Mouse (Mus musculus) forebrain, embryonic 16.5 days (tissue): ENCODE measurements around the gene Gamt. TPM values are rescaled to one million over a fixed set of nuclear protein-coding genes. Genes with fewer than 3 reads are reported as not detected.

Experiments used
- ATAC-seq: fragments of 200-750 bp; cut with Nextera tagmentation; 2 replicates; pipeline ENCODE4 v1.8.0; 2017; ENCODE audit warnings: mild to moderate bottlenecking, moderate library complexity
- H3K27ac ChIP-seq: fragments of 300-500 bp; sonication (generic); 2 replicates; pipeline ENCODE4 v1.5.1; 2014; ENCODE audit warnings: low read length, control low read depth
- H3K27me3 ChIP-seq: fragments of 300-500 bp; sonication (generic); replicated peaks from 2 replicates; pipeline ENCODE4 v1.6.1; 2014; ENCODE audit warnings: low read length; ENCODE audit not compliant: control insufficient read depth, insufficient read depth
- H3K36me3 ChIP-seq: fragments of 300-500 bp; sonication (generic); 2 replicates; pipeline ENCODE4 v1.6.1; 2014; ENCODE audit not compliant: control insufficient read depth, insufficient read depth
- H3K4me1 ChIP-seq: fragments of 300-500 bp; sonication (generic); replicated peaks from 2 replicates; pipeline ENCODE4 v1.6.1; 2014; ENCODE audit warnings: low read length; ENCODE audit not compliant: control insufficient read depth, insufficient read depth
- H3K4me2 ChIP-seq: fragments of 300-500 bp; sonication (generic); 2 replicates; pipeline ENCODE4 v1.6.1; 2014; ENCODE audit warnings: mild to moderate bottlenecking, low read length, control low read depth
- H3K4me3 ChIP-seq: fragments of 300-500 bp; sonication (generic); replicated peaks from 2 replicates; pipeline ENCODE4 v1.5.1; 2014; ENCODE audit warnings: mild to moderate bottlenecking, low read length, control low read depth
- H3K9ac ChIP-seq: fragments of 300-500 bp; sonication (generic); replicated peaks from 2 replicates; pipeline ENCODE4 v1.6.1; 2014; ENCODE audit warnings: low read depth, low read length, control low read depth
- H3K9me3 ChIP-seq: fragments of 300-500 bp; sonication (generic); 2 replicates; pipeline ENCODE4 v1.6.1; 2016; ENCODE audit warnings: low read length; ENCODE audit not compliant: control insufficient read depth
- WGBS: fragments of 180-500 bp; shearing (Covaris S2); extraction: QIAGEN DNeasy Blood & Tissue Kit; methylation state at CpG from one replicate; pipeline ENCODE4 v1.1.7; 2014; 5-methylcytosine and 5-hydroxymethylcytosine counted together
- polyA plus RNA-seq: library from polyadenylated mRNA; unstranded; fragments of >200 nt; fragmentation: Nextera tagmentation; extraction: Ambion mirVana; gene quantifications from 2 replicates; pipeline ENCODE4 v1.2.1, GENCODE M21; 2015

The Gamt gene
- polyA plus RNA-seq, 1 experiment from 2014 or later: 22.7 TPM

DNA sequence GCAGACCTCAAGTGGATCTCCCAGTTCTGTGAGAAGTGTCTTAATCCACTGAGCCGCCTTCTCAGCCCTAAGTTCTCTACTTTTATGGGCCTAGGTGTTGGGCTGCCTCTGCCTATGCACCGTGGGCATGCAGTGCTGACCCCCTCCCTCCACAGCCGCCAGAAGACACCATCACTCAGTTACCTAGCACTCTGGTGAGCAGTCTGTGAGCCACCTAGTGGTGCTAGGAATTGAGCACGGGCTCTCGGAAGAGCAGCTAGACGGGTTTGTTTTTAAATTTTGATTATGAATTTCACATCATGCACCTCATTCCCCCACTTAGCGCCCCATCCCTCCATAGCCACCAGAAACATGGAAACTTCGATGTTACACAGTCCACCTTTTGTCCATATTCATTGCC is 27.8 kb upstream of the Gamt start:
- peaks cover 23% of the 10 kb centered on the region for H3K36me3 ChIP-seq
- WGBS: 75% methylated on average over 8 of the region's 8 CpGs
- no peaks in the 10 kb centered on the region for H3K9me3 ChIP-seq
- peaks cover 12% of the 10 kb centered on the region for H3K4me1 ChIP-seq
- no peak overlapping the region for H3K4me3 ChIP-seq
- H3K9ac ChIP-seq: no peak overlapping the region
- no peak overlapping the region for H3K27ac ChIP-seq
- no peak overlapping the region for H3K4me2 ChIP-seq
- ATAC-seq: no peak
- H3K27me3 ChIP-seq: no peaks in the 10 kb centered on the region

DNA sequence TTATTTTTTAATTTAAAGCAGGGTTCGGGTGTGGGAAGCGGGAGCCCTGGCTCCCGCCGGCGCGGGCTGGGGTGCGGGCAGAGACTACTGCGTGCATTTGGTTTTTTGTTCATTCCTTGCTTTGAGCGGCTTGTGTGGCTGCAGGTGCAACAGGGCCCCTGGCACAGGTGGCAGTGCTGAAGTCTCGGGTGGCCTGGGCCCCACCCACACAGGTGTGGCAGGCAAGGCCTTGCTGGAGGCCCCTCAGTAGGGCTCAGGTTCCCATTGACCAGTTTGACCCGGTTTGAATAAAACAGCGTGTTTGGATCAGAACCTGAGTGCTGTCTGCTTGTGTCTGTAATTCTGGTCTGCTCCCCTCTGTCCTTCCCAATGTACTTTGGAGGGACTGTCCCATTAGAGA is 27.3 kb upstream of the Gamt start:
- Histone ChIP-seq H3K9me3 (no peaks in the 10 kb centered on the region), H3K4me3 (no peak overlapping the region), H3K4me2 (no peak overlapping the region), H3K4me1 (peaks cover 7% of the 10 kb centered on the region), H3K27me3 (no peaks in the 10 kb centered on the region), H3K36me3 (peaks cover 28% of the 10 kb centered on the region), H3K27ac (no peak overlapping the region), H3K9ac (no peak overlapping the region)
- 95% methylated on average over 12 of the region's 12 CpGs for WGBS
- ATAC-seq: no peak

DNA sequence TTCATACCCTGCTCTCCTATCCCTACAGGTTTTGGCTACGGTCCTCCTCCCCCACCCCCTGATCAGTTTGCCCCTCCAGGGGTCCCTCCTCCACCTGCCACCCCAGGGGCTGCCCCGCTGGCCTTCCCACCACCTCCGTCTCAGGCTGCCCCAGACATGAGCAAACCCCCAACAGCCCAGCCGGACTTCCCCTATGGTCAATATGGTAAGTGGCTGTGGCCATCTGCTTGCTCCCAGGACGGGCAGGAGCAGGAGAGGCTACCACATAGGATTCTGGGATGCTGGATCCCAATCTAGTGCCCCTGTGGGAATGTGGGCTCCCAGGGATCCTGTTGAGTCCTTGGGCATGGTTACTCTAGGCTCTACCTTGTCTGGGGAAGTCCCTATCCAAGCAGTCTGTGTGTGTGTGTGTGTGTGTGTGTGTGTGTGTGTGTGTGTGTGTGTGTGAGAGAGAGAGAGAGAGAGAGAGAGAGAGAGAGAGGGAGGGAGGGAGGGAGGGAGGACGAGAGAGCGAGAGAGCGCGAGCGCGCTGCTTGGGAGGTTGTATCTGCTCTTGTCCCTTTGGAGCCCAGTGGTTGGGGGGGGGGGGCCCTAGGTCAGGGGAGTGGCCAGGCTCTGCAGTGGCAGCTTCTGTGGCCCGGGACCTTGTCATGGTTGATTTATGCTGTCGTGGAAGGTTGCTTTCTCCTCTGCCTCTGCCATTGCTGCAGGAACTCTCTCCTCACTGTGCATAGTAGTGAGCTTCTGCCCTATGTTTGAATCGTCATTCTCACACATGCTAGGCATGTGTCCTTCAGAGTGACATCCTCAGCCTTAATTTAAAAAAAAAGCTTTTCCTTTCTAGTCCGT is 24.6 kb upstream of the Gamt start:
- H3K27me3 ChIP-seq: no peaks in the 10 kb centered on the region
- H3K4me3 ChIP-seq: no peak overlapping the region
- H3K36me3 ChIP-seq: peaks cover 32% of the 10 kb centered on the region
- no peaks in the 10 kb centered on the region for H3K4me1 ChIP-seq
- WGBS: 85% methylated on average over 9 of the region's 15 CpGs
- no peak overlapping the region for H3K9ac ChIP-seq
- ATAC-seq: no peak
- no peak overlapping the region for H3K4me2 ChIP-seq
- H3K27ac ChIP-seq: no peak overlapping the region
- no peaks in the 10 kb centered on the region for H3K9me3 ChIP-seq

DNA sequence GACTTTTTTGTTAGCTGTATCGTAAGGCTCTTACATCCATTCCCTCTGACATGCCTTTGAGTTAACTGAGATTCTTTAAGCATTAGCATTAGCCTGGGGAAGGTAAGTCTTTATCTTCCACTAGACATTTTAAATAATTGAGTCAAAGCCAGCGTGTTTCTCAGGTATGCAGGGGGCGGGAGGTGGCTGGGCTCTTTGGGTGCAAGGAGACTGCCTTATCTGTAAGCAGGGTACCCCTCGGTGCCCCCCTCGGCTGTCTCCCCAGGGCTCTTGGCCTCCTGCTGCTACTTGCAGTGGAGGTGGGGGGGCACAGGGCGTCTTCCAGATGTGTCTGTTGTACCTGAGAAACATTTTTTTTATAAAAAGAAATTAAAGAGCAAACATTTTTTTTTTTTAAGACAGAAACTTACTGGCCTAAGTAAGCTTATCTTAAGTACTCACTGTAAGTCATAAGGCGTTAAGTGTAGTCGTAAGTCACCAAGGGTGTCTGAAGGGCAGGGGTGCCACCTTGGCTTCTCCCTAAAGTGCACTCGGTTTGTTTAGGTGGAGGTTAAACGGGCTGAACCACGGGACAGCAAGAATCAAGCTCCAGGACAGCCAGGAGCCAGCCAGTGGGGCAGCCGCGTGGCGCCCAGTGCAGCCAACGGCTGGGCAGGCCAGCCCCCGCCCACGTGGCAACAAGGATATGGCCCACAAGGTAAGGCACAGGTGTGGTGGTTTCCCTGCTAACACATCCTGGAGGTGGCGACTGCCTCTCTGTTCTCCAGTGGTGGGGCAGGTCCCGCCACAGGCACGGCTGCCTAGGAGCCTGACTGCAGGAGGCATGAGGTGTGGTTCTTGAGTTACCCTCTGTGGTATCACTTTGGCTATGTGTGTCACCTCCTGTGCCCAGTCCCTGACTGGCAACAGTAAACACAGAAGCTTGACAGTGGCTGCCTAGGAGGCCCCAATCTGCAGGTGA is 21.9 kb upstream of the Gamt start:
- Histone ChIP-seq H3K27me3 (no peaks in the 10 kb centered on the region), H3K4me2 (no peak overlapping the region), H3K4me3 (no peak overlapping the region), H3K9me3 (no peaks in the 10 kb centered on the region), H3K36me3 (peaks cover 53% of the 10 kb centered on the region), H3K27ac (no peak overlapping the region), H3K9ac (no peak overlapping the region), H3K4me1 (no peaks in the 10 kb centered on the region)
- 89% methylated on average over 20 of the region's 20 CpGs for WGBS
- no peak for ATAC-seq

DNA sequence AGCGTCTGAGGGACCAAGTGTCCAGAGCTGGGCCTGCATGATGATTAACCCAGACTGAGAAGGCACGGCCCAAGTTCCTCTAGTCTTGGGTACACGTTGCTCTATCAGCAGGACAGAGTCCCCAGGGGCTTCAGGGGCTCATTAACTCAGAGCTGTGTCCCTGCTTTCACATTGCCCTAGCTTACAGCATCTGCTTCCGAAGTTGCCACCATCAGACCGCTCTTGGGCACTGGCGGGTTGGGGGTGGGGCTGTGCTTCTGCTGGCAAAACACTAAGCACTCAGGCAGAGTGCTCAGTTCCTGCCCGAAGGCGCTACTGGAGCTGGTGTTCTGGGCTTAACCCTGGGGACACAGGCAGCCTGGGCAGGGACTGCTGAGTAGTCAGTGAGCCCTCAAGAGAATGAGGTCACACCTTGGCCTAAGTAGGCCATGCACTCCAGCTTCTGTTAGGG is 21.1 kb upstream of the Gamt start:
- no peaks in the 10 kb centered on the region for H3K9me3 ChIP-seq
- H3K4me2 ChIP-seq: no peak overlapping the region
- H3K4me3 ChIP-seq: no peak overlapping the region
- no peak; the same call in 1 of the 2 replicates for ATAC-seq
- H3K36me3 ChIP-seq: peaks cover 57% of the 10 kb centered on the region
- WGBS: 74% methylated on average over 8 of the region's 8 CpGs
- no peak overlapping the region for H3K27ac ChIP-seq
- H3K27me3 ChIP-seq: no peaks in the 10 kb centered on the region
- H3K4me1 ChIP-seq: no peaks in the 10 kb centered on the region
- no peak overlapping the region for H3K9ac ChIP-seq

DNA sequence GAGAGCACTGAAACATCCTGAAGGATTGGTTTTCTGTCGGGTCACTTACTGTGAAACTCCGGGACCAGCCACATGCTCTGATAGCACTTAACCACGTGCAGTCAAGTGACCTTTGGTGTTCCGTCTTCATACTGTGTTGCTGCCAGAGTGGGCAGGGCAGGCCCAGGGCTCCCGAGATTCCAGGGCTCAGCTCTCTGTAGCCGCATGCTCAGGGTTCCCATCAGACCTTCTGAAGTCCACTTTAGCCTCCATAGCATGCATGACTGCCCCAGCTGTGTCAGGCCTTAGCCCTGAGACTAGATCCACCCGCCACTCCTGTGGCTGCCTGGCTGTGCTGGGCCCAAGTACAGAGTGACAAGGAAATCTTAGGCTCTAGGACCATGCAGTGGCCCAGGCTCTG is 20.5 kb upstream of the Gamt start:
- ATAC-seq: no peak
- no peak overlapping the region for H3K4me3 ChIP-seq
- no peaks in the 10 kb centered on the region for H3K4me1 ChIP-seq
- no peak overlapping the region for H3K9ac ChIP-seq
- no peaks in the 10 kb centered on the region for H3K9me3 ChIP-seq
- H3K36me3 ChIP-seq: peaks cover 54% of the 10 kb centered on the region
- H3K27me3 ChIP-seq: no peaks in the 10 kb centered on the region
- no peak overlapping the region for H3K4me2 ChIP-seq
- no peak overlapping the region for H3K27ac ChIP-seq
- WGBS: 81% methylated on average over 7 of the region's 7 CpGs

DNA sequence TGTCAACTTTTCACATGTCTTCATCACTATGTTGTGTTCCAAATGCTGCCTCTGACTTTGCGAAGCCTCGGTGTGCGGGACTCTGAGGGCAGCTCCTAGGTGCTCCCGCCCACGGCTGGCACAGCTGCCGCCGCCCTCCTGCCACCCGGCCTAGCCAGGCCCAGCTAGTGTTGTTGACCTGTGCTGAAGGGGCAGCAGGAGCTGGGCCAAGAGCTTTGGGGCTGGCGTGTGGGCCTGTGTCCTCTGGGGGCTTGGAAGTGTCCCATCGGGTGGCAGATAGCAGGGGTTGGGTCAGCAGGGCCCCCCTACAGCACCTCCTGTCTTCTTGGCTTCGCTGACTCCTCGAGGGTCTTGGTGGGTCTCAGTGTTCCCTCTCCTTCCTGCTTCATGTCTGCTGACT is 18.5 kb upstream of the Gamt start:
- peaks cover 51% of the 10 kb centered on the region for H3K36me3 ChIP-seq
- no peak overlapping the region for H3K4me2 ChIP-seq
- H3K27ac ChIP-seq: no peak overlapping the region
- H3K9ac ChIP-seq: no peak overlapping the region
- H3K9me3 ChIP-seq: no peaks in the 10 kb centered on the region
- ATAC-seq: no peak
- no peaks in the 10 kb centered on the region for H3K27me3 ChIP-seq
- 91% methylated on average over 12 of the region's 12 CpGs for WGBS
- H3K4me1 ChIP-seq: no peaks in the 10 kb centered on the region
- H3K4me3 ChIP-seq: no peak overlapping the region

DNA sequence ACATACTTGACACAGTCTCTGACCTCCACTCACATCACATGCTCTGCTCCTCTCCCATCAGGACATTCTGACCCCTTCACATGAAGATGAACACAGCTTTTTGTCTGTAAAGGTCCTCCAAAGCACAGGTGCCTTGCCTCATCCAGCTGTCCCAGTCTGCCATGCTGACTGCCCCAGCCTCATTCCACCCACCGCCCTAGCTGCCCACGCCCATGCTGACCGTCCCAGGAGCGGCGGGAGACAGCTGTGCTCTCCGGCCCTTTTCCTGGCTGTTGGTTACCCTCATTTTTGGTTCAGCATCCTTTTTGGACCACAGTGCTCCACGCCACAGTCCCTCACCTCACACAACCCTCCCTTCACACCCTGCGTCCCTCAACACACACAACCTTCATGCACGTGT is 17.6 kb upstream of the Gamt start:
- Histone ChIP-seq H3K9ac (no peak overlapping the region), H3K4me1 (no peaks in the 10 kb centered on the region), H3K36me3 (peaks cover 46% of the 10 kb centered on the region), H3K27ac (no peak overlapping the region), H3K27me3 (no peaks in the 10 kb centered on the region), H3K9me3 (no peaks in the 10 kb centered on the region), H3K4me3 (no peak overlapping the region), H3K4me2 (no peak overlapping the region)
- WGBS: 93% methylated on average over 9 of the region's 9 CpGs
- no peak for ATAC-seq

DNA sequence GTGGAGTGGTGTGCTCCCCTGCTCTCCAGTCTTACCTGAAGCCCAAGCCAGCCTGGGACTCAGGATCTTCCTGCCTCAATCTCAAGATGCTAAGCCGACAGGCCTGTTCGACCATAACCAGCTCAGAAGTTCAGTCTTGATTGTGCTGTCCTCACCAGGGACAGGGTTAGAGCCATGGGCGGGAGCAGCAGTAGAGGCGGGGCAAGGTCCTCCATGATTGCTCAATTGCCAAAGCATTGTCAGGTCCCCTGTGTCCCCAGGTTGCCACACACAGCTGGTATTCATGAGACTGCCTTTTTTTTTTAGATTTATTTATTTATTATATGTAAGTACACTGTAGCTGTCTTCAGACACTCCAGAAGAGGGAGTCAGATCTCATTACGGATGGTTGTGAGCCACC is 15.4 kb upstream of the Gamt start:
- Histone ChIP-seq H3K27ac (no peak overlapping the region), H3K36me3 (peaks cover 40% of the 10 kb centered on the region), H3K27me3 (no peaks in the 10 kb centered on the region), H3K4me1 (peaks cover 3% of the 10 kb centered on the region), H3K4me3 (no peak overlapping the region), H3K9me3 (no peaks in the 10 kb centered on the region), H3K9ac (no peak overlapping the region), H3K4me2 (no peak overlapping the region)
- 91% methylated on average over 4 of the region's 5 CpGs for WGBS
- no peak for ATAC-seq
